Mouse (Mus musculus) kidney, adult 10 weeks (tissue): ENCODE results near the gene Cip2a. TPM values are rescaled to one million over a fixed set of nuclear protein-coding genes. Genes with fewer than 3 reads are reported as not detected.

Source experiments
- polyA plus RNA-seq: library from polyadenylated mRNA; stranded (reverse); fragments of 350-450 nt; fragmentation: Illumina TruSeq; extraction: RNeasy Lipid Tissue Mini Kit (QIAGEN cat#74804); gene quantifications from one replicate; pipeline ENCODE4 v1.2.3, GENCODE M21; 2014; ENCODE audit warnings: low read depth, low replicate concordance

Cip2a gene
- polyA plus RNA-seq = 3.8 TPM

GRCm38 (mm10) chr16:48993559-48994342 lies at the start of gene Cip2a, which contains the start of gene Dzip3:
TSS of gene Cip2a (plus strand) at chr16:48994185.
TSS of gene Dzip3 (minus strand) at chr16:48994165.

DNA sequence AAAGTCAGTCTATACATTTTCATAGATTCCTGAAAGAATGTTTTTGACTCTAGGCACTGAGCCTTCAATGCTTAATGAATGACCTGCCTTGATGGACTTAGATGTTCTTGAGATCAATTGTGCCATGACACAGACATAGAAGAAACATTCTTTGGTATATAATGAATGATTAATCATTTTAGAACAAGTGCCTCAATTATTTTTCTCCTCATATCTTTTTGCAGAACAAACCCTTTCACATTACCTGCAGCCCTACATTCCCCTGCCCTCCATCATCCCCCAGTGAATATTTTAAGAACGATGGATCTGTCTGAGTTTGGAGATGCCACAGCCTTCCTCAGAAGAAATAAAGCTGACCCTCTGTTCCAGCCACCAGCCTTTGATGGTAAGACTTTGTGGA lies 63.2 kb downstream of the Cip2a start, which contains the start of gene Myh15:
Myh15 (plus strand) TSS at position 301 of the 400 bp plus-strand sequence.

Other genes starting within 250 kb of the Cip2a start
- gene Trat1, start 222.2 kb upstream of the Cip2a start, polyA plus RNA-seq = 0.12 TPM
- gene Retnlb, start 177.3 kb upstream of the Cip2a start, polyA plus RNA-seq = not detected
- not detected for gene Retnla, start 151.6 kb upstream of the Cip2a start, polyA plus RNA-seq
- 1.3 TPM for gene Retnlg, start 121.6 kb upstream of the Cip2a start, polyA plus RNA-seq
- 21.1 TPM for gene Dzip3, start within 50 bp of the Cip2a start, polyA plus RNA-seq
- not detected for gene Myh15, start 63.3 kb downstream of the Cip2a start, polyA plus RNA-seq